Mouse (Mus musculus): ENCODE results near the gene Otogl.
"Not testable (repeated sequence)": the region's sequence is repeated elsewhere in the genome, so short reads cannot be mapped to it uniquely, and the experiment has no call there.

Gene Otogl

DNA sequence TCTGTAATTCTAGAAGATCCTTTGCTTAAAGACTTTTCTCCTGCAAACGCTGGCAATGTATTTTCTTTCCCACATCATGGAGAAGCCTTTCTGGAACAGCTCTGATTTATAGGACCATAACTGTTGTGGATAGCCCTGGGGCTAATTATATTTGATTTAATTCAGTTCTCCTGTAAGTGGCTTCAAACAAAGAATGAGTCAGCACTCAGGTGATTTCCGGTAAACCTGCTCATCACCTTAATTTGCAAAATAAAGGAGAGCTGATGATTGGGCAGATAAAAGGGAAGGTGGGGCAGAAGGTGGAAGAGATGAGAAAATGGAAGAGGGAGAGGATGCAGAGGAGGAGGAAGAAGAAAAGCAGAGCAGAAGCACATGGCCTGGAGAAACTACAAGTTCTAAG is 107.6 kb downstream of the Otogl start:
- not testable (repeated sequence) for DNase-seq

DNA sequence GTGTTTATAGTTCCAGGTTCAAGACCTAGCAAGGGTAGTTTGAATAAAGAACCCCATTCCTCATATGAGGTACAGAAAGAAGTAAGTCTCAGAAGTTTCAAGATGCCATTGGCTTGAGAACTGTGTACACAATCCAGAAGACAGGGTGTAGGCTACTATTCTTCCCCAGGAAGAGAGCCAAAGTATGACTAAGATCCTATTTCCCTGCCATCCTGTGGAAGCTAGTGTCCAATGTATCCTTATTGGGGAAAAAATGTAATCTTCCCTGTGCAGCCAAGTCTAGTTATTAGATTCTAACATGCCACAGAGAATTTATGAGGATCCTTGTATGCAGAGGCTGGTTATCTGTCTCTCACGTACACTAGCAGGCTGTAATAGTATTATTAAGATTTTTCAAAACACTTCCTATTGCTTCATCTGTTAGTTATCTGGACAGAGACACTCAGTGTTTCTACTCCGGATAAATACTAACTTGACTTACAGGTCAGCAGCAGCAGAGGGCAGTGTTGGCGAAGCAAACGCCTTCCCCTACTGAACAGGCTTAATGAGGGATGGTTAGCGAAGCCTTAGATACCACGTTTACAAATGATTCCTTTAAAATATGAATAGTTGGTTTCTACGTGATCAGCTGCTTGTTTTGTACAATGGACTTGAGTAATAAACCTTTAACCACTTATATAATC is 112.1 kb downstream of the Otogl start:
- peak; percentile 11 for DNase-seq

DNA sequence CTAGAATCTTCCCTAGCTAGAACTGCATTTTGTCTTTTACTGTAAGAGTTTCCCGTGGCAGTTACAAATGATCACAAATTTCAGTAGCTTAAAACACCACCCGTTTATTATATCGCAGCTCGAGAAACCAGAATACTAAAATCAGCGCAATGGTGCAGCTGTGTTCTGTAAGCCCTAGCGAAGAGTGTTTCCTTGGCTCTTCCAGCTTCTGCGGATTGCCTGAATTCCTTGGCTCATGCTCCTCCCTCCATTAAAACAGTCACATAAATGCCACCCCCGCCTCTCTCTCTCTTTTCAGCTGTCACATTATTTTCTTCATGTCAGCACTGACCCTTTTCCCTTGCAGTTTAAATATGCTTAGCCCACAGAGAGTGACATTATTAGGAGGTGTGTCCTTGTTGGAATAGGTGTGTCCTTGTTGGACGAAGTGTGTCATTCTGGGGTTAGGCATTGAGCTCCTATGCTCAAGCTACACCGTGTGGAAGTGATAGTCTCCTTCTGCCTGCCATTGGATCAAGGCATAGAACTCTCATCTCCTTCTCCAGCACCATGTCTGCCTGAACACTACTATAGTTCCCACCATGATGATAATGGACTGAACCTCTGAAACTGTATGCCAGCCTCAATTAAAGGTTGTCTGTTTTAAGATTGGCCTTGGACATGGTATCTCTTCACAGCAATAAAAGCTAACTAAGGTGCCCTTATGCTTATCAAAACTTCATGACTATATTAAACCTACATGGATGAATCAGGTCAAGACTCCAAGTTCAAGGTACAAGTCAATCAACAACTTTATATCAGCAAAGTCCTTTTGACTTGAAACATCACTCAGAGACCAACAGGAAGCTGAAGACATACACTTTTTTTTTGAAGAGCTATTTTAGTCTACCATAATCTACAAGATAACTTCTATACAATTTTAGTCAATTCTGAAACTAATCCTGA is 116.8 kb downstream of the Otogl start:
- DNase-seq: no peak

DNA sequence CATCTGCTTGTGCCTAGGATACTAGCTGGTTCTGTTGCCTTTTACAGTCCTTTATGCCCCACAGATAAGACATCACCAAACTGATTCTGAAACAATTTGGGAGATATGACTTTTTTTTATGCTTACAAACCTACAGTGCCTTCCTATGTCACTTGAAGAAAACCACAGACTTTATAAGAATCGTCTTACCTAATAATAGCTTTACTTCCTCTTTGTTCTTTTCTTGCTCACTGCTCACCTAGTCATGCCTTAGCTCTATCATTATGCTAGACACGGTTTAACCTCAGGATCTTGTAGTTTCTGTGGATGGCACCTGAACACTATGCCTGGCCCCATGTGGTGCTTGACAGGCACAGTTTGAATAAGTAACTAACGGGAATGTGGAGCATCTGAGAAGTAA is 119.4 kb downstream of the Otogl start:
- no peak for DNase-seq

DNA sequence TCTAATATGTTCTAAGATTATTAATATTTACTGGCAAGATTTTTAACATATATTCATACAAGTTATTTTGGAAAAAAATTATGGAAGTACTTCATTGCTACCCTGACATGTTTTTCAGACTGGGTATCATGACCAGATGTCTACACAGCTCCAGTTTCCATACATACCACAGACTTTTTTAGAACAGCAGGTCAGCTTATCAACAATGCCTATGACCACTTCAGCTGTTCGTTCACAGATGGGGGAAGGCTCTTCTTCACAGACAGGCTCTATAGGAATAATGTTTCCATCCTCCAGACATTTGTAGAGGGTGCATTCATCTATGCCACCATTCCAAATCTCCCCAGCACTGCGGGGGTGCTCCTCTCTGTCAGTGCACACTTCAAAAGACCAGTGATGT is 132.4 kb downstream of the Otogl start:
- no peak for DNase-seq

DNA sequence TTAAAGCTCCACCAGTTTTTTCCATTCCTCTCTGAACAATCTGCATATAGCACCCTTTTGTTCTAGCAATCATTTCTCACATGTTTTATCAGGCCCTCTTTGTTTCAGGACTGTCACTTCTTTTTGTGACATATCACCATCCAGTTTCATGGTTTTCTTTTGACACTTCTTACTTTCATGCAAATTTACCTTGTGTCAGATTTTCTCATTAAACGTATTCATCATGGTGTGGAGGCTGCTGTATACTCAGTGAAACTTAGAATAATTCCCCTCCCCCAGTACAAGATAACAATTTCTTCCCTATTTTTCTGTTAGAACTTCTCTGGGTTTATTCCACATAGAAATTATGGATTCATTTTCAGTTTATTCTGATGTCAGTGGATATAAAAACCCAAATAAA is 152.3 kb downstream of the Otogl start:
- DNase-seq: no peak

DNA sequence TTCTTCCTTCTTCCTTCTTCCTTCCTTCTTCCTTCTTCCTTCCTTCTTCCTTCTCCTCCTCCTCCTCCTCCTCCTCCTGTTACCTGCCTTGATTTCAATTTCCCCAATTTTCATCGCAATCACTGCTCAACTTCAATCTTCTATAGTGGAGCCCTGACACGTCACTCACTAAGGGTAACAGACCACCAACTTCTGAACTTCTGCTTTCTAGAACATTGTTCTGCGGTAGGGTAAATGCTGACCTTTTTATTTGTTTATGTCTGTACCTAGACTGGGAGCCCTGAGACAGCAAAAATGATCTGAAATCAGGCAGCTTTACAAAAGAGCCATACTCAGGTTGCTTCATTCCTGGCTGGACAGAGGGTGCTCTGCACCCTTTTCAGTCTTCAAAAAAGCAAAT is 158.5 kb downstream of the Otogl start:
- DNase-seq: no peak

DNA sequence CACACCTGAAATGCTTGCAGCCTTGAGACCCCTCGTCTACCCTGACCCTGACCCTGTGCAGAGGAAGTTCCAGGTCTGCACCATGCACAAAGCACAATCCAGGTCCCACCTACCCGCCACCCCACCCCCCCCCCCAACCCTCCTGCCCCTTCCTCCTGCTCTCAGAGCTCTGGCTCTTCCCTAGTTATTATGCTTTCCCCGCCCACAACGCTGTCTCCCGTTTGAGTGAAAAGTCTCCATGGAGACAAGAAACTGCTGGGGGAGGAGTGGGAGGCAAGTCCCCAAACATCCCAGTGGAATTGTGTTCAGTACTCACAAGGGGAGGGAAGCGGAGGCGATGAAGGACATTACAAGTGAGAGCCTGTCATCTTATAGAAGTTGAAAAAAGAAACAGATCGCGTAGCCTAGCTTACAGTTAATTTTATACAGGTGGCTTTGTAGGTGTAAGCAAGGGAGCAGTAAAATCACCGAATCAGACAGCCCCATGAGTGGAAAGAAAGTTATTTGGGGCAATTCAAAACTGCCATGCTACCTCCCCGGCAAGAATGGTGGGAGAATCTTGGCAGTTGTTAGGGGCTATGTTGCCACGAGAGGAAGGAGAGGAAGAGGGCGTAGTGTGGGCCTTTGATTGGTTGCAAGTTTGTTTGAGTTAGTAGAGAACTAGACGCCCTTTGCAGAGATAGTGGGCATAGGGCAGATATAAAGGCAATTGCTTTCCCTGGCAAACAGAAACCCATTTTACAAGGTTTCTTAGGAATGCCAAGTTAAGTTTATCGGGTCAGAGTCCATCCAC is 159.4 kb downstream of the Otogl start:
- no peak for DNase-seq

DNA sequence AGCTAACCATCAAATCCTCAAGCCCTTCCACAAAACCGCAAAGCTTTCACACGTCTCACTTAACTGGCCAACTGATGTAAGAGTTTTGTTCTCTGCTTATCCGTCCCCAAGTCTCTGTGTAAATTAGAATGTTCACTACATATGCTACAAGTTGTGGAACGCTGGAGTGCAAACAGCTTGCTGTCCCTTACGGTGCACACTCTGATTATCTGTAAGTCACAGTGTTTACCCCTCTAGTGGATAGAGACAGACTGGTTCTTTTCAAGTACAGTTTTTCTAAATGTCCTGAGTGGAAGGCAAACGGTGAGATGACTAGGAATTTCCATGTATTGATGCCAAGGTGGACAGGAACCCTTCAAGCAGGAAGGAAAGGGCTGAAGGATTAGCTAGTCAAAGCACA is 160.0 kb downstream of the Otogl start:
- no peak for DNase-seq

DNA sequence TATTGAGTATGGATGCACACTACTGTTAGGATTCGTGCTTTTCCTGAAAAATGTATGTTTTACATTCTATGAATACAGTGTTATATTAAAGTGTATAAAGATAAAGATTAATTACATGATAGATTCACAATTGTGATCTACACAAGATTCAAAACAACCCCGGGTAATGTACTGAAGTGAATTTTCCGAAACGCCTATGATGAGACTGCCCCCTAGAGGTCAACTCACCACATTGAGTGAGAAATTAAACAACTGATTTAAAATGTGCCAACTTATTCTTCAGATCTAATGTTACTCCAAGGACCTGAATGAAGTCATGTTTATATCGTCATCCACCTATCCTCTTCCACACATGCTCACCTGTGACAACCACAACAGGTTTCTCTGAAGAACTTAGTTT is 164.4 kb downstream of the Otogl start:
- DNase-seq: no peak

DNA sequence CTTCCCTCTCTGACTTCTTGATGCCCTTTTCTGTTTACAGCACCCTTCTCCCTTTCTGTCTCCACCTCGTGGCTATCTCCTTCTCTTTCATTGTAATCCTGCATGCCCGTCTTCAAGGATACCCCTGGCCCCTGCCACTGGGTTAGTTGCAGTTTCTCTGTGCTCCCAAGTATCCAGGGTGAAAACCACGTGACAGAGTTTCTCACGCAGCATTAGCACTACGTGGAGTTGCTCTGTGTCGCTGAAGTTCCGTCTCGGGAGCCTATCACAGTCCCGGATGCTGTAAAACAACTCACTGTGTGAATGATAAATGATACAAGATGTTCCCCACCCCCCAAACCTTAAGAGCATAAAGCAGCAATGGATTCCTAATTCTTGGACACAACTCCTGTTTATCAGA is 165.2 kb downstream of the Otogl start:
- no peak for DNase-seq

DNA sequence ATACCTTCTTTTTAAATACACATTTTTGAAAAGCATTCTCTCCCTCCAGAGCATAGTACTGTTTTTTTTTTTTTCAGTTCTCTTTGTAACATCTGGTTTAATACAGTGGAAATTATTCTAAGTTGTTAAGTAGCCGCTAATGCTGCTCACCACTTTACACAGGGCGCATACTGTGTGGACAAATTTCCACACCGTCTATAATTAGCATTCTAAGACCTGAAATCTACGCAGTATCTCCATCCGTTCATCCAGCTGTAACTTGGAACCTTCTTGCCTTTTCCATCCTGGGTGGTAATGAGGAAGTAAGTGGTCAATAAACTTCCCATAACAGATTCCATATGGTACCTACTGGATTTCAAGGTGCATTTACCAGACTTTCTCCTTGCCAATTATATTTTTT is 172.1 kb downstream of the Otogl start:
- no peak for DNase-seq

DNA sequence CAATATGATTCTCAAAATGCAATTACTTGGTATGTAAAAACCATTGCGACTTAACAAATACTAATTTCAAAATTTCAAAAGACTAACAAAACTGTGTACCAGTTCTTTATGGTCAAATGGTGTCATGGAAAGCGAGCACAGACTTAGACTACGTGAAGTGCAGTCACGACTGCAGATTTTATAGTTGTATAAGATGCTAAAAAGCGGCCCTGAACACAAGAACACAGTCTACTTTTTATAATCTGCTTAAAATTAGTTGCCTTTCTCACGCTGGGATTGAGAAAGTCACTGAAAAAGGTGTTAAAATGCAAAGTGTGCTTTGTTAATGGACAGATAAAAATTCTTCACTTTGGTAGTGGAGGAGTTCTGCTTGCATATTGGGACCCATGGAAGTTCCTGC is 174.2 kb downstream of the Otogl start:
- DNase-seq: no peak

DNA sequence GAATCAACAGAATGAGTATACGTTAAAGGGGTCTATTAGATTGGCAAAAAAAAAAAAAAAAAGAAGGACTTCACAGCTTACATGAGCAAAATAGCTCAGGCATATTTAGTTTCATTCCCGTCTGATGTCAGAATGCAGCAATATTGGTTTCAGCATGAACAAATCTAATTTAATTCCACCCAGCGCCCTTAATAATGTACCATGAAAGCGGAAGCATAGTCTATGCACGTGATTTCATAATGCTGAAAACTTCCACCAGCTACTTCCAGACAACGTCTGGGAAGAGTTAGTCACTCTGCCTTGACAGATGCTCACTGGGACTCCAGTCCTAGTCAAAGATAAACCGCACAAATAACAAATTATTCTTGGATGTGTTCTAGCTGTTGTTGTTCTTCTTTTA is 176.5 kb downstream of the Otogl start:
- no peak for DNase-seq

DNA sequence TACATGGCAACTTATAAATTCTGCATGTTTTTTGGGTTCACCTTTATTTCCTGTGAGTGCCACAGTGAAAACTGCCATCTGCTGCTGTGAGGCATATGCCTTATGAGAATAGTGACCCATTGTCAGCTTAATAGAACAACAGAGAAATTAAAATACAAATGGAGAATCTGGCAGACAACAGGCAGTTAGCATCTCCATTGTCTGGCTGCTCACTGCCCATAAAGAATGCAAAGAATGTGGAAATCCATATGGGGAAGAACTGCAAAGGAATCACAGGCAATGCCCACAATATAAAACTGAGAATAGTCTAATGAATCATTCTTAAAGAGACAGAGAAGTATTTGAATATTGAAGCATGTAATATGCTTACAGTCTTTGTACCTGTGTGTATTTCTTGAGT is 177.6 kb downstream of the Otogl start:
- DNase-seq: no peak

DNA sequence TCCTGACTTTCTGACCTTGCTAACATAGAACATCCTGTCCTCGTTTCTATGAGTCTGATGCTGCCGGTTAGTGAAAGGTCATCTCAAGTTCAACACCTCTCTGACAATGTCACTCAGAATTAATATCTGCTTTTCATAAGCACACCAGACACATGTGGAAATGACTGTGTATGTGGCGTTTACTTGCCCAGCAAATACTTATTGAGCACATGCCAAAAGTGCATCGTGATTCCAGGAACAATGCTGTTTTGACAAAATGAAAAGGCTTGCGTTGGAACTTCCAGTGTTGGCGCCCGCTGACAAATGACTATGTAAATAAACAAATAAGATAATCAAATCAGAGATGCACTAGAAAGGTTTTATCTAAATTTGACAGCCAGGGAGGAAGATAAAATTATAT is 186.3 kb downstream of the Otogl start:
- no peak for DNase-seq

DNA sequence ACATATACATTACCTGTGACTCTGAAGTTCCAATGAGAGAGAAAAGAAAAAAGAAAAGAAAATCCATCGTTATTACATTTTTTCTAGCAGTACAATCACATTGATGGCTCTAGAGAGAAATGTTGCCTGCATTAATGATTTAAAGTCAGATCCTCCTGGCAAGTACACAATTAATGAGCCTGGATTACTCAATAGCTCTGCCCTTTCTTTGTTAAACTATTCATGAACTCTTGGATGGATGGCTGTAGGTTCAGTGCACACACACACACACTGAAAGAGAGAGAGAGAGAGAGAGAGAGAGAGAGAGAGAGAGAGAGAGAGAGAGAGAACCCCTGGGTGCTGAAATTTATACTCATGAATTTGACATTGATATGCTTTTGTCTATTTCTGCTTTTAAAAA is 192.1 kb downstream of the Otogl start, which contains the start of gene Ptprq:
TSS of gene Ptprq (minus strand) at position 246 of the 400 bp plus-strand sequence.
- DNase-seq: no peak
